Mouse (Mus musculus): ENCODE data around the gene Olfr1441.

GRCm38 (mm10) chr19:12466204-12466603 lies 49.0 kb downstream of the Olfr1441 start:
- TF ChIP-seq POLR2A (IDR thresholded peaks at IDR 0.05; ENCODE audit: borderline replicate concordance, control insufficient read depth, low read depth, low read length) (no peak), CTCF (IDR thresholded peaks at IDR 0.05; ENCODE audit: control insufficient read depth, insufficient read depth, low read length) (peak; percentile 87)
